Mouse (Mus musculus): ENCODE results near the gene Vegfa.
A peak's percentile ranks its signal among the peaks of the same experiment; 100 is the strongest.

Vegfa gene

GRCm38 (mm10) chr17:46032257-46032991 lies at the start of gene Vegfa:
Gene Vegfa, minus strand, starts transcription at chr17:46032369.
- peak; percentile 95 for DNase-seq

- DNase-seq, result no peak
Measured at GRCm38 (mm10) chr17:46081657-46082056, 49.5 kb upstream of the Vegfa start.

GRCm38 (mm10) chr17:46081042-46081441 lies 48.9 kb upstream of the Vegfa start:
- no peak for DNase-seq

GRCm38 (mm10) chr17:46080388-46080787 lies 48.2 kb upstream of the Vegfa start:
- no peak for DNase-seq

- no peak for DNase-seq
Measured at GRCm38 (mm10) chr17:46079037-46079436, 46.9 kb upstream of the Vegfa start.

- DNase-seq, result no peak
Measured at GRCm38 (mm10) chr17:46077921-46078534, 45.9 kb upstream of the Vegfa start.

GRCm38 (mm10) chr17:46076260-46076551 lies 44.0 kb upstream of the Vegfa start:
- no peak for DNase-seq

- no peak for DNase-seq
Measured at GRCm38 (mm10) chr17:46075551-46076259, 43.5 kb upstream of the Vegfa start.

- peak; percentile 53 for DNase-seq
Measured at GRCm38 (mm10) chr17:46075116-46075485, 42.9 kb upstream of the Vegfa start.

GRCm38 (mm10) chr17:46074398-46075115 lies 42.4 kb upstream of the Vegfa start:
- DNase-seq, result no peak

- peak; percentile 82 for DNase-seq
Measured at GRCm38 (mm10) chr17:46073730-46074301, 41.6 kb upstream of the Vegfa start.

GRCm38 (mm10) chr17:46071531-46071930 lies 39.4 kb upstream of the Vegfa start:
- no peak for DNase-seq

- no peak for DNase-seq
Measured at GRCm38 (mm10) chr17:46070046-46070445, 37.9 kb upstream of the Vegfa start.

- no peak for DNase-seq
Measured at GRCm38 (mm10) chr17:46063974-46064312, 31.8 kb upstream of the Vegfa start.

GRCm38 (mm10) chr17:46063283-46063973 lies 31.3 kb upstream of the Vegfa start:
- peak; percentile 42 for DNase-seq

- DNase-seq, result no peak
Measured at GRCm38 (mm10) chr17:46060253-46060652, 28.1 kb upstream of the Vegfa start.

- no peak for DNase-seq
Measured at GRCm38 (mm10) chr17:46059226-46059825, 27.2 kb upstream of the Vegfa start.

GRCm38 (mm10) chr17:46056288-46056687 lies 24.1 kb upstream of the Vegfa start:
- no peak for DNase-seq

- DNase-seq, result no peak
Measured at GRCm38 (mm10) chr17:46055736-46056135, 23.6 kb upstream of the Vegfa start.

GRCm38 (mm10) chr17:46053291-46053842 lies 21.2 kb upstream of the Vegfa start:
- no peak for DNase-seq

- DNase-seq, result no peak
Measured at GRCm38 (mm10) chr17:46052146-46052545, 20.0 kb upstream of the Vegfa start.

- no peak for DNase-seq
Measured at GRCm38 (mm10) chr17:46051356-46051755, 19.2 kb upstream of the Vegfa start.

All from liver (tissue).